In genomic region chr19:23901177-23901576, GRCm38 (mm10) we compare ENCODE assay signal across 9 mouse cellular contexts.
DNase-seq lines count a peak whose midpoint lies in the region; ATAC-seq and TF ChIP-seq lines count a peak whose summit lies in the region.
"Had no signal": no experiment of that assay in that cellular context is flagged by ENCODE, and none has a peak within 500 bp of the region (broad histone marks: within the 10 kb centered on the region; RNA-seq: fewer than 3 reads in every experiment).

No protein-coding gene starts in this region.

- ATAC-seq in liver, embryonic 12.5 days = no peak
- ATAC-seq in kidney, postnatal 0 days (replicated peaks; ENCODE audit: low FRiP score, low read depth) = no peak
- no peak for ATAC-seq in stomach, postnatal 0 days (ENCODE audit: low FRiP score, low TSS enrichment)
- no peak for ATAC-seq in hindbrain, embryonic 16.5 days

- DNase-seq in adrenal gland, adult (ENCODE audit: inconsistent age in 2 of 2, low spot score in 1 of 2) = peak; percentile 40 to 75
- DNase-seq in adrenal gland, adult 8-10 months = no peak
- no peak for DNase-seq in liver, adult 2 months (ENCODE audit: extremely low read depth, low read depth, low spot score)
- peak; percentile 34 for DNase-seq in kidney, postnatal 0 days (ENCODE audit: low spot score)
- DNase-seq in stomach, postnatal 0 days (ENCODE audit: low spot score) = peak; percentile 48

- 65% methylated on average over 3 of the region's 3 CpGs for WGBS in liver, adult 2 months
- 63% methylated on average over 3 of the region's 3 CpGs for WGBS in liver, embryonic 12.5 days (ENCODE audit: insufficient replicate concordance)
- 59% methylated on average over 3 of the region's 3 CpGs for WGBS in kidney, postnatal 0 days
- 85% methylated on average over 3 of the region's 3 CpGs for WGBS in stomach, postnatal 0 days
- WGBS in hindbrain, embryonic 16.5 days = 61% methylated on average over 3 of the region's 3 CpGs

- no peak for TF ChIP-seq POLR2A in liver, adult 2 months (IDR thresholded peaks at IDR 0.05; ENCODE audit: extremely low read depth, insufficient read depth, low read length)
- TF ChIP-seq POLR2A in bone marrow macrophage, adult 2 months (IDR thresholded peaks at IDR 0.05; ENCODE audit: borderline replicate concordance, low read depth, low read length) = no peak

- no peak for TF ChIP-seq EP300 in stomach, postnatal 0 days (optimal IDR thresholded peaks at IDR 0.05)

- peak; percentile 60 for TF ChIP-seq CTCF in liver, adult 2 months (IDR thresholded peaks at IDR 0.05; ENCODE audit: low read depth, low read length)
- peak; percentile 67 for TF ChIP-seq CTCF in bone marrow macrophage, adult 2 months (IDR thresholded peaks at IDR 0.05; ENCODE audit: low read depth, low read length)
- TF ChIP-seq CTCF in kidney, postnatal 0 days (IDR thresholded peaks at IDR 0.05; ENCODE audit: low read depth) = peak; percentile 74
- peak; percentile 73 for TF ChIP-seq CTCF in stomach, postnatal 0 days (IDR thresholded peaks at IDR 0.05; ENCODE audit: low read depth)

- no peaks in the 10 kb centered on the region for H3K36me3 ChIP-seq in liver, adult 2 months (ENCODE audit: control insufficient read depth, insufficient read depth, low read length)
- no peaks in the 10 kb centered on the region for H3K36me3 ChIP-seq in liver, embryonic 12.5 days
- H3K36me3 ChIP-seq in kidney, postnatal 0 days (ENCODE audit: insufficient read depth, low read length) = no peaks in the 10 kb centered on the region
- H3K36me3 ChIP-seq in stomach, postnatal 0 days (ENCODE audit: control insufficient read depth, insufficient read depth, low read length) = no peaks in the 10 kb centered on the region
- H3K36me3 ChIP-seq in hindbrain, embryonic 16.5 days (ENCODE audit: control insufficient read depth, insufficient read depth, low read length) = no peaks in the 10 kb centered on the region
- H3K36me3 ChIP-seq: lung, embryonic 15.5 days had no signal

- no peaks in the 10 kb centered on the region for H3K4me1 ChIP-seq in liver, adult 2 months (ENCODE audit: control insufficient read depth, insufficient read depth, low read length)
- H3K4me1 ChIP-seq in liver, embryonic 12.5 days = no peaks in the 10 kb centered on the region
- no peaks in the 10 kb centered on the region for H3K4me1 ChIP-seq in bone marrow macrophage, adult 2 months (ENCODE audit: control insufficient read depth, insufficient read depth, low read length)
- H3K4me1 ChIP-seq in kidney, postnatal 0 days (replicated peaks; ENCODE audit: insufficient read depth, low read length) = no peaks in the 10 kb centered on the region
- no peaks in the 10 kb centered on the region for H3K4me1 ChIP-seq in stomach, postnatal 0 days (replicated peaks; ENCODE audit: control insufficient read depth, insufficient read depth)
- peaks cover 10% of the 10 kb centered on the region for H3K4me1 ChIP-seq in hindbrain, embryonic 16.5 days (ENCODE audit: control insufficient read depth, insufficient read depth, low read depth, low read length)
- H3K4me1 ChIP-seq: lung, embryonic 15.5 days had no signal

- H3K9ac ChIP-seq in liver, adult 2 months (ENCODE audit: low read depth, low read length) = no peak overlapping the region
- no peak overlapping the region for H3K9ac ChIP-seq in liver, embryonic 12.5 days
- H3K9ac ChIP-seq in kidney, postnatal 0 days (ENCODE audit: low read depth, low read length) = no peak overlapping the region
- H3K9ac ChIP-seq in stomach, postnatal 0 days (ENCODE audit: low read length) = no peak overlapping the region
- no peak overlapping the region for H3K9ac ChIP-seq in hindbrain, embryonic 16.5 days (ENCODE audit: low read depth, low read length)
- H3K9ac ChIP-seq: lung, embryonic 15.5 days had no signal

- no peaks in the 10 kb centered on the region for H3K9me3 ChIP-seq in liver, embryonic 12.5 days (replicated peaks)
- no peaks in the 10 kb centered on the region for H3K9me3 ChIP-seq in kidney, postnatal 0 days (replicated peaks; ENCODE audit: low read length)
- no peaks in the 10 kb centered on the region for H3K9me3 ChIP-seq in stomach, postnatal 0 days (ENCODE audit: control insufficient read depth, low read length)
- no peaks in the 10 kb centered on the region for H3K9me3 ChIP-seq in hindbrain, embryonic 16.5 days (ENCODE audit: control insufficient read depth, low read length)
- H3K9me3 ChIP-seq: lung, embryonic 15.5 days had no signal

- H3K4me3 ChIP-seq in liver, adult 2 months (ENCODE audit: insufficient read depth, low read depth, low read length) = no peak overlapping the region
- no peak overlapping the region for H3K4me3 ChIP-seq in liver, embryonic 12.5 days
- H3K4me3 ChIP-seq in bone marrow macrophage, adult 2 months (ENCODE audit: insufficient read depth, low read length) = no peak overlapping the region
- no peak overlapping the region for H3K4me3 ChIP-seq in kidney, postnatal 0 days (replicated peaks; ENCODE audit: low read depth, low read length)
- no peak overlapping the region for H3K4me3 ChIP-seq in stomach, postnatal 0 days (ENCODE audit: low read depth, low read length)
- H3K4me3 ChIP-seq in hindbrain, embryonic 16.5 days (ENCODE audit: low read length) = no peak overlapping the region
- H3K4me3 ChIP-seq: lung, embryonic 15.5 days had no signal

- no peaks in the 10 kb centered on the region; the same call in 1 of the 2 replicates for H3K27me3 ChIP-seq in liver, adult 2 months (ENCODE audit: control insufficient read depth, insufficient read depth, low read length)
- H3K27me3 ChIP-seq in liver, embryonic 12.5 days (replicated peaks) = no peaks in the 10 kb centered on the region; the same call in 1 of the 2 replicates
- no peaks in the 10 kb centered on the region for H3K27me3 ChIP-seq in kidney, postnatal 0 days (ENCODE audit: insufficient read depth, low read length)
- no peaks in the 10 kb centered on the region for H3K27me3 ChIP-seq in stomach, postnatal 0 days (ENCODE audit: control insufficient read depth, insufficient read depth, low read length)
- H3K27me3 ChIP-seq in hindbrain, embryonic 16.5 days (replicated peaks; ENCODE audit: control insufficient read depth, insufficient read depth, low read length) = no peaks in the 10 kb centered on the region

- no peaks in the 10 kb centered on the region for H3K79me2 ChIP-seq in liver, adult 2 months (ENCODE audit: control insufficient read depth, insufficient read depth, low read length)

- no peak overlapping the region for H3K27ac ChIP-seq in liver, adult 2 months (replicated peaks; ENCODE audit: insufficient read depth, low read depth, low read length)
- no peak overlapping the region for H3K27ac ChIP-seq in liver, embryonic 12.5 days
- no peak overlapping the region for H3K27ac ChIP-seq in bone marrow macrophage, adult 2 months (ENCODE audit: insufficient read depth, low read depth, low read length)
- H3K27ac ChIP-seq in kidney, postnatal 0 days = no peak overlapping the region
- H3K27ac ChIP-seq in stomach, postnatal 0 days (replicated peaks) = no peak overlapping the region
- no peak overlapping the region for H3K27ac ChIP-seq in hindbrain, embryonic 16.5 days (ENCODE audit: low read depth, low read length)
- H3K27ac ChIP-seq: lung, embryonic 15.5 days had no signal

- H3K4me2 ChIP-seq in liver, embryonic 12.5 days = no peak overlapping the region
- no peak overlapping the region for H3K4me2 ChIP-seq in kidney, postnatal 0 days (ENCODE audit: low read length)
- no peak overlapping the region for H3K4me2 ChIP-seq in stomach, postnatal 0 days (replicated peaks; ENCODE audit: low read depth)
- no peak overlapping the region for H3K4me2 ChIP-seq in hindbrain, embryonic 16.5 days (ENCODE audit: low read length)
- H3K4me2 ChIP-seq: lung, embryonic 15.5 days had no signal

Comparison
In these comparisons a context has a peak if more than half of its experiments do, and no peak if none do; other contexts are left out.
1. DNase-seq: peak in adrenal gland, adult (2 of 2), kidney, postnatal 0 days (single experiment) and stomach, postnatal 0 days (single experiment); none in adrenal gland, adult 8-10 months (single experiment) and liver, adult 2 months (single experiment).
2. Peak in every context shown above with its lines, with median percentiles within 50 percentile points of each other: CTCF ChIP-seq.